Mouse (Mus musculus) CH12.LX (cell line): ENCODE data around the gene Gm13279.
"Not testable (repeated sequence)": the region's sequence is repeated elsewhere in the genome, so short reads cannot be mapped to it uniquely, and the experiment has no call there.

ENCODE experiments used
- CTCF ChIP-seq, 2 experiments: IDR thresholded peaks in 1 of 2; conservative IDR thresholded peaks in 1 of 2; 2 replicates each; pipeline ENCODE4 v1.5.1; 2011 to 2012; ENCODE audit warnings: low read depth in 2 of 2, low read length in 2 of 2, improper control_type of control experiment in 1 of 2, inconsistent platforms in 1 of 2, mild to moderate bottlenecking in 1 of 2, moderate library complexity in 1 of 2
- E2F4 ChIP-seq: IDR thresholded peaks from 2 replicates; pipeline ENCODE4 v1.6.1; 2011; ENCODE audit warnings: low read depth, low read length, improper control_type of control experiment; ENCODE audit not compliant: insufficient replicate concordance
- EP300 ChIP-seq: IDR thresholded peaks from 2 replicates; pipeline ENCODE4 v1.6.1; 2011; ENCODE audit warnings: low read length, improper control_type of control experiment
- ETS1 ChIP-seq: conservative IDR thresholded peaks from 2 replicates; pipeline ENCODE4 v1.6.1; 2012; ENCODE audit warnings: low read depth, mild to moderate bottlenecking, inconsistent platforms, low read length, improper control_type of control experiment, moderate library complexity
- HCFC1 ChIP-seq: IDR thresholded peaks from 2 replicates; pipeline ENCODE4 v1.6.1; 2012; ENCODE audit warnings: low read depth, mild to moderate bottlenecking, inconsistent platforms, low read length, improper control_type of control experiment
- IRF4 ChIP-seq: IDR thresholded peaks from 2 replicates; pipeline ENCODE4 v1.6.1; 2014; ENCODE audit warnings: low read depth, mild to moderate bottlenecking, inconsistent platforms, low read length, improper control_type of control experiment
- JUN ChIP-seq: IDR thresholded peaks from 2 replicates; pipeline ENCODE4 v1.6.1; 2011; ENCODE audit warnings: low read depth, mild to moderate bottlenecking, low read length, improper control_type of control experiment, moderate library complexity; ENCODE audit not compliant: insufficient read depth
- MAX ChIP-seq: IDR thresholded peaks from 2 replicates; pipeline ENCODE4 v1.6.1; 2011; ENCODE audit warnings: low read length, improper control_type of control experiment
- MYC ChIP-seq: IDR thresholded peaks from 2 replicates; pipeline ENCODE4 v1.6.1; 2011; ENCODE audit warnings: low read depth, mild to moderate bottlenecking, improper control_type of control experiment, low read length
- NELFE ChIP-seq: IDR thresholded peaks from 2 replicates; pipeline ENCODE4 v1.6.1; 2011; ENCODE audit warnings: low read depth, low read length, improper control_type of control experiment
- POLR2A ChIP-seq: IDR thresholded peaks from 2 replicates; pipeline ENCODE4 v1.6.1; 2011; ENCODE audit warnings: low read depth, mild to moderate bottlenecking, improper control_type of control experiment, low read length
- POLR2AphosphoS2 ChIP-seq: IDR thresholded peaks from 2 replicates; pipeline ENCODE4 v1.6.1; 2011; ENCODE audit warnings: low read depth, low read length, improper control_type of control experiment
- TCF12 ChIP-seq: IDR thresholded peaks from 2 replicates; pipeline ENCODE4 v1.6.1; 2014; ENCODE audit warnings: low read depth, mild to moderate bottlenecking, inconsistent platforms, low read length, improper control_type of control experiment

DNA sequence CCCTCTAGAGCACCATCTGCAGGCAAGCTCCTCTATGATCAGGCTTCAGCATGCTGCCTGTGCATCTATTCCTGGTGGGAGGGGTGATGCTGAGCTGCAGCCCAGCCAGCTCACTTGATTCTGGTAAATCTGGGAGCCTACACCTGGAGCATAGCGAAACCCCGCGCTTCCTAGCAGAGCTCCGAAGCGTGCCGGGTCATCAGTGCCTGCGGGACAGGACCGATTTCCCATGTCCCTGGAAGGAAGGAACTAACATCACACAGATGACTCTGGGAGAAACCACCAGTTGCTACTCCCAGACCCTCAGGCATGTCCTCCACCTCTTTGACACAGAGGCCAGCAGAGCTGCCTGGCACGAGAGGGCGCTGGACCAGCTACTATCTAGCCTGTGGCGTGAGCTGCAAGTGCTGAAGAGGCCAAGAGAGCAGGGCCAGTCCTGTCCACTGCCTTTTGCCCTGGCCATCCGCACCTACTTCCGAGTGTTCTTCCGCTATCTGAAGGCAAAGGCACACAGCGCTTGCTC, 42.3 kb upstream of the Gm13279 start, which contains the start of gene Gm13271:
- TF ChIP-seq E2F4, HCFC1, EP300, POLR2AphosphoS2, POLR2A, IRF4, TCF12, MYC, ETS1, MAX, JUN, NELFE: not testable (repeated sequence)
- peak in 1 of 2 experiments; percentile 29; a peak in 2 of 4 replicates for TF ChIP-seq CTCF (conservative IDR thresholded peaks at IDR 0.05 in 1 of 2, IDR thresholded peaks at IDR 0.05 in 1 of 2; ENCODE audit: low read depth in 2 of 2, low read length in 2 of 2)
